Mouse (Mus musculus) liver, adult 2 months (tissue): ENCODE data around the gene Ggcx.

Experiments used
- CTCF ChIP-seq: fragments of 200-500 bp; IDR thresholded peaks from 2 replicates; pipeline ENCODE4 v1.5.1; 2011; ENCODE audit warnings: low read depth, low read length, control low read depth
- POLR2A ChIP-seq: fragments of 200-500 bp; IDR thresholded peaks from 2 replicates; pipeline ENCODE4 v1.6.1; 2011; ENCODE audit warnings: low read length, control low read depth; ENCODE audit not compliant: insufficient read depth; ENCODE audit errors: extremely low read depth

DNA sequence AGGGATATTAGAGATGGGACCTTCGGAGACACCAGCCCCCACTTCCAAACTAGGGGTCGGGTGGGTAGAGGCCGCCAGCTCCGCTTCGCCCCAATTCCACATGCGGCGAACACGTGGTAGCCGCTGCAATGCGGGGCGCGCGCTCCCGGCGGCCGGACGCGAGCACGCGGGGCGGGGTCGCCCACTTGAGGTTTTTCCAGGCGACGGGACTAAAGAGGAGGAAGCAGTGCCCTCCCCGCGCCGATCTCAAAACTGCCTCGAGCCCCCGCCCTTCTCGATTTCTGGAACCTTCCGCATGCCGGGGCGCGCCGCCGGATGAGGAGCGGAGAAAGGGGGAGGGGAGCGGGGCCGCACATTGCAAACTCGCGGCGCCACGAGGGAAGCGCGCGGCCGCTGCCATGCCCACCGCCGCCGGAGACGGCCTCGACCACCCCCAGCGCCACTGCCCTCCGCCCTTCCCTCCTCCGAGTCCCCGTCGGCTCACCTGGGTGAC, 24.8 kb downstream of the Ggcx start:
- TF ChIP-seq CTCF: no peak
- no peak for TF ChIP-seq POLR2A
